Mouse (Mus musculus) adrenal gland, adult 10 weeks (tissue): Measurements from ENCODE around the gene E2f2. TPM values are rescaled to one million over a fixed set of nuclear protein-coding genes. Genes with fewer than 3 reads are reported as not detected.

Experiments
- polyA plus RNA-seq: library from polyadenylated mRNA; stranded (reverse); fragments of 350-450 nt; fragmentation: Illumina TruSeq; extraction: RNeasy Lipid Tissue Mini Kit (QIAGEN cat#74804); gene quantifications from one replicate; pipeline ENCODE4 v1.2.3, GENCODE M21; 2014; ENCODE audit warnings: low read depth, low replicate concordance

E2f2 gene
- polyA plus RNA-seq = 0.70 TPM

DNA sequence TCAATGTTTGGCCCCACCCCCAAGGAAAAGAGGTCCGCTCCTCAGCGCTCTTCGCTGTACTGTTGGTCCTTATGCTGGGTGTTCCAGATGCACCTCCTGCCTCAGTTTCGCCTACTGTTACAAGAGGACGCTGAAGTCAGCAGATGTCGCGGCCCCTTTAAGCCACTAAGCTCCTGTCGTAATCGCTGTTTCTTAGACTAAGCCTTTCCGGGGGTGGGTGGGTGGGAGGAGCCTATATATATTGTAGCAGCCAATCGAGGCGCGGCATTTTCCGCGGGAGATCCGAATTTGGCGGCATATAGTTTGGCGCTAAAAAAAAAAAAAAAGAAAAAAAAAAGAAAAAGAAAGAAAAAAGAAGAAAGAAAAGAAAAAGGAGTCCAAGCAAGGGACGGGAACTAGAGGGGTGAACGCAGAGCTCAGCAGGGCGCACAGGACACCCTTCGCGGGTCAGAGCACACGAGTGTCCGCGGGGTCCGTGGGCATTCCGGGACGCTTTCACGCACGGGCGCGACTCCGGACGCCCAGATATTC lies at the start of gene E2f2:
Gene E2f2, plus strand, starts transcription at position 384 of the 531 bp plus-strand sequence.

DNA sequence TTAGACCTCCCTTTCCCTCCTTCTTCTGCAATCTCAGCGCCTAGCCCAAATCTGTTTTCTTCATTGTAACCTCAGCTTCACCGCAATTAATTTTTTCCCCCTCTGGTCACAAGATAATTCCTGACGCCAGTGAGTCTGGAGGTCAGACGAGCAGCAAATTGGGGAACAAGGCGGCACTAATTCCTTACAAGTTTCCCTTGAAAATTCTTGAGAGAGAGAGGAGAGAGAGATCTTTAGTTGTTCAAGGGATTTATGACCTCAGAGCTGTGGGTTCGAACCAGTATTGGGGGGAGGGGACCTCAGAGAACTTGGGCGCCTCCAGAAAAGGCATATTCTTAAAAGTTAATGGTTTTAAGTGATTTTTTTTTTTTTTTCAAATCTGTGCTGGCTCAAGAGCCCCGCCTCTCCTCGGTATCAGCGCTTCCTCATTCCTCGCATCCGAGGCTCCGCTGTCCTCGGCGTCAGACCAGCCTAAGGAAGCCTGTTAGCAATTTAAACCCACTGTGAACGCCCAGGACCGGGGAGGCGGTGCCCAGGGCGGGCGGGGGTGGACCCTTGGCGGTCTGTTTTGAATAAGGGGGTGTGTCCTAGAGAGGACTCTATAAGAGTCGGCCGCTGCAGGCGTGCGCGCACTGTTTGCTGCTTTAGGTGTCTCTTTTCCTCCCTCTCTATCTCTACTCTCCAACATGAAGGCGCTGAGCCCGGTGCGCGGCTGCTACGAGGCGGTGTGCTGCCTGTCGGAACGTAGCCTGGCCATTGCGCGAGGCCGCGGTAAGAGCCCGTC lies 28.8 kb upstream of the E2f2 start, which contains the start of gene Id3:
Gene Id3, plus strand, starts transcription at position 305 of the 784 bp plus-strand sequence.

DNA sequence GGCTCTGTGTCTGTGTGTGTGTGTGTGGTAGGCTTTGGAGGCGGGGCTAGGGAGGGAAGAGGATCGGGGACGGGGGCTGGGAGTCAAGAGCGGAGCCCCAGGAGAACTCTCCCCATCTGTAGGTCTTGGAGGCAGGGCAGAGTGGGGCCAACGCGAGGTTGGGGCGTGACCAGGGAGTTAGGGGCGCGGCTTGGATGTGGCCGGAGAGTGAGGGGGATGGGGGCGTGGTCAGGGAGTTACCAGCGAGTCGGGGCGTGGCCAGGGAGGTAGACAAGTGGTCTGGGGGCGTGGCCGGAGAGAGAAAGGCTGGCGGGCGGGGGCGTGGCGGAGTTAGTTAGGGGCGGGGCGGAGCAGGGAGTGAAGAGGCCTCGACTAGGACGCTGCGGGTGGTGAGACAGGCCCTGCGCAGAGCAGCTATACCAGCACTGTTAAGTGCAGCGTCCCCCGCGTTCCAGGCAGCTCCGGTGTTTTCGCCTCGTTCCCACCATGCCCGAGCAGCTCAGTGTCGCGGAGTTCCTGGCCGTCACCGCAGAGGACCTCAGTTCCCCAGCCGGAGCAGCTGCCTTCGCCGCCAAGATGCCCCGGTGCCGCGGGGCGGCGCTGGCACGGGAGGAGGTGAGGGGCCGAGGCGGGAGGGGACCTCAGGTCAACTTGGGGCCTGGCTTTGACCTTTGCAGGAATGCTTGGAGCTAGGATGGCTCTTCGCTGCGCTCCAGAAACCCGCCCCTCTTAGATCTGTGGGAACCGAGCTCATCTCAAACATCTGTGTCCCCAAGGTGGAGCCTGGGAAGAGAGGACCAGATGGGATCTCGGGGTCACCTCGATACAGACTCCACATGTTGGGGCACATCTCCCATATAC lies 34.1 kb downstream of the E2f2 start, which contains the start of gene Asap3:
Gene Asap3, plus strand, starts transcription at position 333 of the 861 bp plus-strand sequence.

Other genes starting within 250 kb of the E2f2 start
- gene Hmgcl, start 225.9 kb upstream of the E2f2 start, polyA plus RNA-seq = 6.4 TPM
- not detected for gene Gale, start 208.7 kb upstream of the E2f2 start, polyA plus RNA-seq
- 0.52 TPM for gene Lypla2, start 199.8 kb upstream of the E2f2 start, polyA plus RNA-seq
- 60.1 TPM for gene Pithd1, start 185.1 kb upstream of the E2f2 start, polyA plus RNA-seq
- gene Eloa, start 150.6 kb upstream of the E2f2 start, polyA plus RNA-seq = 27.4 TPM
- gene Rpl11, start 119.0 kb upstream of the E2f2 start, polyA plus RNA-seq = 283 TPM
- gene Id3, start 28.9 kb upstream of the E2f2 start, polyA plus RNA-seq = 8.3 TPM
- gene Asap3, start 34.0 kb downstream of the E2f2 start, polyA plus RNA-seq = 0.29 TPM
- 1.6 TPM for gene Tcea3, start 75.3 kb downstream of the E2f2 start, polyA plus RNA-seq
- gene Zfp46, start 112.3 kb downstream of the E2f2 start, polyA plus RNA-seq = 6.8 TPM
- gene Hnrnpr, start 138.5 kb downstream of the E2f2 start, polyA plus RNA-seq = 149 TPM